Mouse (Mus musculus): ENCODE results near the gene Gm20517.

GRCm38 (mm10) chr17:47578655-47579054 is 32.7 kb upstream of the Gm20517 start:
- TF ChIP-seq CHD2 (IDR thresholded peaks at IDR 0.05; ENCODE audit: low read depth, low read length) (no peak), ZNF384 (IDR thresholded peaks at IDR 0.05; ENCODE audit: low read depth, low read length) (no peak)
